Mouse (Mus musculus) liver, postnatal 0 days (tissue): ENCODE data around the gene Prx. TPM values are rescaled to one million over a fixed set of nuclear protein-coding genes. Genes with fewer than 3 reads are reported as not detected.
"Not testable (repeated sequence)": the region's sequence is repeated elsewhere in the genome, so short reads cannot be mapped to it uniquely, and the experiment has no call there.

Experiments
- ATAC-seq: fragments of 200-750 bp; cut with Nextera tagmentation; 2 replicates; pipeline ENCODE4 v1.8.0; 2017; ENCODE audit warnings: mild to moderate bottlenecking, moderate library complexity
- DNase-seq: peaks from one replicate; pipeline ENCODE4 v3.0.0-alpha.2; 2016
- H3K27ac ChIP-seq: fragments of 300-500 bp; sonication (generic); 2 replicates; pipeline ENCODE4 v1.5.1; 2014; ENCODE audit warnings: antibody characterized with exemption, moderate library complexity, mild to moderate bottlenecking, low read depth
- H3K27me3 ChIP-seq: fragments of 300-500 bp; sonication (generic); 2 replicates; pipeline ENCODE4 v1.6.1; 2014; ENCODE audit warnings: low read length, control low read depth, mixed read lengths; ENCODE audit not compliant: insufficient read depth
- H3K36me3 ChIP-seq: fragments of 300-500 bp; sonication (generic); replicated peaks from 2 replicates; pipeline ENCODE4 v1.6.1; 2014; ENCODE audit warnings: mild to moderate bottlenecking, control low read depth, low read length, moderate library complexity, mixed read lengths; ENCODE audit not compliant: insufficient read depth
- H3K4me1 ChIP-seq: fragments of 300-500 bp; sonication (generic); 2 replicates; pipeline ENCODE4 v1.6.1; 2014; ENCODE audit warnings: antibody characterized with exemption, mild to moderate bottlenecking, control low read depth; ENCODE audit not compliant: insufficient read depth
- H3K4me2 ChIP-seq: fragments of 300-500 bp; sonication (generic); 2 replicates; pipeline ENCODE4 v1.6.1; 2014; ENCODE audit warnings: low read depth, mild to moderate bottlenecking, low read length, moderate library complexity, mixed read lengths
- H3K4me3 ChIP-seq: fragments of 300-500 bp; sonication (generic); 2 replicates; pipeline ENCODE4 v1.5.1; 2014; ENCODE audit warnings: low read depth, low read length
- H3K9ac ChIP-seq: fragments of 300-500 bp; sonication (generic); replicated peaks from 2 replicates; pipeline ENCODE4 v1.6.1; 2014; ENCODE audit warnings: mild to moderate bottlenecking, moderate library complexity
- H3K9me3 ChIP-seq: fragments of 300-500 bp; sonication (generic); 2 replicates; pipeline ENCODE4 v1.6.1; 2016; ENCODE audit warnings: mild to moderate bottlenecking, control low read depth, low read length, mixed read lengths
- CTCF ChIP-seq: sonication (generic); IDR thresholded peaks from 2 replicates; pipeline ENCODE4 v1.5.1; 2016; ENCODE audit warnings: antibody characterized with exemption, low read depth
- EP300 ChIP-seq: IDR thresholded peaks from 2 replicates; pipeline ENCODE4 v1.6.1; 2016; ENCODE audit warnings: antibody characterized with exemption, low read depth, mild to moderate bottlenecking
- WGBS: fragments of 180-500 bp; shearing (Covaris S2); extraction: QIAGEN DNeasy Blood & Tissue Kit; methylation state at CpG from one replicate; pipeline ENCODE4 v1.1.7; 2014; ENCODE audit not compliant: insufficient replicate concordance; 5-methylcytosine and 5-hydroxymethylcytosine counted together
- polyA plus RNA-seq: library from polyadenylated mRNA; unstranded; fragments of >200 nt; fragmentation: Nextera tagmentation; extraction: Ambion mirVana; gene quantifications from 2 replicates; pipeline ENCODE4 v1.2.1, GENCODE M21; 2015

Prx gene
- polyA plus RNA-seq, 1 experiment from 2014 or later: 0.25 TPM

DNA sequence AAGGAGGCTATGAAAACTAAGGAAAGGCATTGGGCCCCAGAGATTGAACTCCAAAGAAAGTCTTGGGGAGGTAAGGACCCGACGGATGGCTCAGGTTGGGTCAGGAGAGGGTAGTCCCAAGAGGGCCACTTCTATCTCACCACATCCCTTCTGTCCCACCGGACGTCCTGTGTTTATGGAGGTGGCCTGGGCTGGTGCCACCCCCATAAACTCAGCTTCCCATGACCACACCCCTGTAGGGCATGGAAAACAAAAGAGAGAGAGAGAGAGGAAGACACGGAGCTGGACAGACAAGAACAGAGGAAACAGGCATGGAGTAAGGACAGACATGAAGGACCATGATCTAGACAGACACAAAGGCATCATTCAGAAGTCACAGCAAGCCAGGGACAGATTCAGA lies 5.7 kb upstream of the Prx start:
- H3K36me3 ChIP-seq: peaks cover 12% of the 10 kb centered on the region
- no peak overlapping the region for H3K9ac ChIP-seq
- 67% methylated on average over 5 of the region's 5 CpGs for WGBS
- no peaks in the 10 kb centered on the region for H3K27me3 ChIP-seq
- no peak overlapping the region for H3K27ac ChIP-seq
- ATAC-seq (no peak), DNase-seq (no peak)
- H3K4me1 ChIP-seq: peaks cover 35% of the 10 kb centered on the region
- no peaks in the 10 kb centered on the region for H3K9me3 ChIP-seq
- no peak for TF ChIP-seq CTCF
- TF ChIP-seq EP300: no peak
- H3K4me3 ChIP-seq: no peak overlapping the region
- H3K4me2 ChIP-seq: no peak overlapping the region

DNA sequence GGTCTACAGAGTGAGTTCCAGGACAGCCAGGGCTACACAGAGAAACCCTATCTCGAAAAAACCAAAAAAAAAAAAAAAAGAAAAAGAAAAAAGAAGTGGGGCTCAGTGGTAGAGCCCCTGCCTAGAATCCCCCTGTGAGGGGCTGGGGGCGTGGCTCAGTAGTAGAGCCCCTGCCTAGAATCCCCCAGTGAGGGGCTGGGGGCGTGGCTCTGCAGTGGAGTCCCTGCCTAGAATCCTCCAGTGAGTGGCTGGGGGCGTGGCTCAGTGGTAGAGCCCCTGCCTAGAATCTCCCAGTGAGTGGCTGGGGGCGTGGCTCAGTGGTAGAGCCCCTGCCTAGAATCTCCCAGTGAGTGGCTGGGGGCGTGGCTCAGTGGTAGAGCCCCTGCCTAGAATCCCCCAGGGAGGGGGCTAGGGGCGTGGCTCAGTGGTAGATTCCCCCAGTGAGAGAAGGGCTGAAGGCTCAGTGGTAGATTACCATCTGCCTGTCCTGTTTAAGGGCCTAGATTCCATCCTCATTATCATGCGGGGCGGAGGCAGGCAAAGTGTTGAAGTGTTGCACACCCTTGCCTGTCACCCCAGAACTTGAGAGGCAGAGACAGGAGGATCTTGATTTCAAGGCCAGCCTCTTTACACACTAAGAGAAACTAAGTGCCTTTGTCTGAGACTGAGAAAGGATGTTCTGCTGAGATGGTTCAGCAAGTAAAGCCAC lies 4.3 kb upstream of the Prx start:
- not testable (repeated sequence) for H3K36me3 ChIP-seq, ATAC-seq, H3K9ac ChIP-seq, H3K27ac ChIP-seq, H3K9me3 ChIP-seq, DNase-seq, H3K4me2 ChIP-seq, H3K27me3 ChIP-seq, H3K4me3 ChIP-seq
- 84% methylated on average over 7 of the region's 9 CpGs for WGBS
- peaks cover 23% of the 10 kb centered on the region for H3K4me1 ChIP-seq

DNA sequence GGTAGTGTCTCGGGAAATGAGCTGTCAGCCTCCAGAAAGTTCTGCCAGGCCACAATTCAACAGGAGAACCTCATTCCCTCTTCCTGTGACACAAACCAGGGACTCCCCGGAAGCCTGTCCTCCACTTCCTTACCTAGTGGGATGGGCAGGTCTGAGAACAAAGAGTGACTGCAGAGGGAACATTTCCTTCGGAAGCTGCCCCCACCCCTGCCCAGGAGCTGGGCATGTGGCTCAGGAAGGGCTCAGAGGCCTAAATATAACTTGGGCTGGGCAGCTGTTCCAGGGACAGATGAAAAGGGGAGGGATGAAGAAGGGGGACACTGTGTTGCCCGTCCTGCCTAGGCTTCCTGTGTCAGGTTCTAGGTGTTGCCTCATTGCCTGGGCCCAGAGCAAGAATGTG lies 2.5 kb downstream of the Prx start:
- Histone ChIP-seq H3K4me1 (peaks cover 2% of the 10 kb centered on the region; the same call in 1 of the 2 replicates), H3K9me3 (no peaks in the 10 kb centered on the region), H3K4me2 (no peak overlapping the region), H3K36me3 (no peaks in the 10 kb centered on the region), H3K9ac (no peak overlapping the region), H3K27ac (no peak overlapping the region), H3K27me3 (no peaks in the 10 kb centered on the region), H3K4me3 (no peak overlapping the region)
- ATAC-seq (no peak), DNase-seq (no peak)
- TF ChIP-seq EP300: no peak
- TF ChIP-seq CTCF: no peak
- 63% methylated on average over 4 of the region's 4 CpGs for WGBS

DNA sequence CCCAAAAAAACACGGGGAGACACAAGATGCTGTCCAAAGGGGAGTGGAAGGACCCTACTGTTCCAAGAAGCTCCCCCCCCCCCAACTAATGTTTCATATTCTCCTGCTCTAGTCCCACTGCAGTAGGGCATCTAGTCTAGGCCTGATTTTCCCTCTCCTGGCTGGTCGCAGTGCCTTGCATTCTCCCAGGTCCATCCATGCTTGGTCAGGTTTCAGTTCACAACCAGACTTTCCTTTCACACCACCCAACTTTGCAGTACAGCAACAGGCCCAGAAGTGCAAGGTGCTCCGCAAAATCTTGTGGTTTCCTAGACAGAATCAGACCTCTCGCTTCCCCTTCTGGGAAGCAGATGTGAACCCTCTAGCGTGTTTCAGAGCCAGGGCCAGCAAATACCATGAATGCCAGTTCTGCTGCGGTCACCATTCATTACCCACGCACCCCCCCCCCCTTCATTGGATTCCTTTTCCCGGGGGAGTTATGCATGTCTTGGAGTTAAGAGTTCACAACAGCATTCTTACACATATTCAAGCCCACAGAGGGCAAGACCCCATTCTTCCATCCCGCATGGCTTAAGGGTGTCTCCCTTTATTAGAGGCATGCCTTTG lies 7.7 kb downstream of the Prx start:
- 35% methylated on average over 9 of the region's 9 CpGs for WGBS
- Histone ChIP-seq H3K4me2 (peak overlapping the region; percentile 95), H3K27me3 (no peaks in the 10 kb centered on the region), H3K9me3 (no peaks in the 10 kb centered on the region), H3K36me3 (no peaks in the 10 kb centered on the region), H3K27ac (peak overlapping the region; percentile 94; the same call in 1 of the 2 replicates), H3K4me3 (peak overlapping the region; percentile 66), H3K9ac (0 out of 2 replicates have a peak overlapping the region, but pooled peaks have one; percentile 60), H3K4me1 (peaks cover 15% of the 10 kb centered on the region; the same call in 1 of the 2 replicates)
- DNase-seq (peak; percentile 30), ATAC-seq (no peak)
- TF ChIP-seq EP300: no peak
- no peak for TF ChIP-seq CTCF

DNA sequence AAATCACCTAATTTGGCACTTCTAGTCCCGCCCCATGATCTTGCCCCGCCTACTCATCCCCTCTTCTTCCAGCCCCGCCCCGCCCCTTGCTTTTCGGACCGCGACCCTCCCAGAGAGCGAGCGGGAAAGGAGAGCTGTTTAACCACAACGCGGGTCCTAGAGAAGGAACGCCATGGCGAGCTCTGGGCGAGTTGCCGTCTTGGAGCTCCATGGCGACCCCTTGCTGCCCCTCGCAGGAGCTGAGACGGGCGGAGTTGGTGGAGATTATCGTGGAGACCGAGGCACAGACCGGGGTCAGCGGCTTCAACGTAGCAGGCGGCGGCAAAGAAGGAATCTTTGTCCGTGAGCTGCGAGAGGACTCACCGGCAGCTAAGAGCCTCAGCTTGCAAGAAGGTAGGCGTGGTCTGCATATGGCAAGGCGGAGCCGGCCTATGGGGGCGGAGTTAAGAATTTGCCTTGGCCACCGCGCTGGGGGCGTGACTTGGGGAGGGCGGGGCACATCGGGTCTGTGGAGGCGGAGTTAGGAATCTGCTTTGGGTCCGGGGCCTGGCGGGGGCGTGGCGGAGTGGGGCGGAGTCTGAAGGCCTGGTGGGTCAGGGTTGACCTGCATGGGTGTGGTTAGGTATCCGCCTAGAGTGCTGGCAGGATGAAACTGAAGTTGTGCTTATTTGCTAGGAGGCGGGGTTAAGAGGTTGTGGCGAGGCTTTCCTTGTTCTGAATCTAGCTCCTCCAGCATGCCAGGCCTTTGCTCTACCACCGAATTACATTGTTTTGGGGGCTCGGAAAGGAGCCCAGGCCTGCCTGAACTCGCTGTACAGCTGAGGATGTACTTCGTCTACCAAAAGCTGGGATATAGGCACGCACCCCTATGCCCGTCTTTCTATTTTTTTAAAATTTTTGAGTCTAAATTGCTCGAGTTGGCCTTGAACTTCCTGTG lies 8.9 kb downstream of the Prx start:
- peak; percentile 100 for DNase-seq
- Histone ChIP-seq H3K4me2 (peak overlapping the region; percentile 95), H3K9ac (peak overlapping the region; percentile 60), H3K27ac (peak overlapping the region; percentile 94), H3K4me1 (peaks cover 15% of the 10 kb centered on the region; the same call in 1 of the 2 replicates), H3K4me3 (peak overlapping the region; percentile 66), H3K36me3 (no peaks in the 10 kb centered on the region), H3K9me3 (no peaks in the 10 kb centered on the region), H3K27me3 (no peaks in the 10 kb centered on the region)
- TF ChIP-seq EP300 (peak; percentile 45), CTCF (peak; percentile 44)
- WGBS: 1% methylated on average over 54 of the region's 54 CpGs
- ATAC-seq: peak; percentile 96

DNA sequence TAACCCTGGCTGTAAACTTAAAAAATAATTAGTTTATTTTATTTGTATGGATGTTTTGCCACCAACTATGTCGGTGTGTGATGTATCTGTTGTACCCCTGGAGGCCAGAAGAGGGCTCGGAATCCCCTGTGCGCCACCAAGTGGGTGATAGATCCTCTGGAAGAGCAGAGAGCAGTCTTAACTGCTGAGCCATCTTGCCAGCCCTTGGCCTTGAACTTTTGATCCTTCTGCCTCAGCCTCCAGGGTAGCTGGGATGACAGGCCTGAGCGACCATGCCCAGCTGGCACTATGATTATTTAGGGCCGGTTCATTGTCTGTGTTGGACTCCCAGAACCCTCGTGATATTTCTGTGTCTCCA lies 9.5 kb downstream of the Prx start:
- ATAC-seq: peak; percentile 80
- H3K27me3 ChIP-seq: no peaks in the 10 kb centered on the region
- H3K9ac ChIP-seq: no peak overlapping the region
- TF ChIP-seq EP300 (no peak), CTCF (peak; percentile 90)
- 23% methylated on average over 6 of the region's 6 CpGs for WGBS
- H3K4me2 ChIP-seq: peak overlapping the region; percentile 95
- H3K9me3 ChIP-seq: no peaks in the 10 kb centered on the region
- H3K4me3 ChIP-seq: peak overlapping the region; percentile 66
- peak; percentile 79 for DNase-seq
- no peaks in the 10 kb centered on the region for H3K36me3 ChIP-seq
- peaks cover 15% of the 10 kb centered on the region; the same call in 1 of the 2 replicates for H3K4me1 ChIP-seq
- peak overlapping the region; percentile 94 for H3K27ac ChIP-seq
